Mouse (Mus musculus) ES-E14 (cell line): Measurements from ENCODE around the gene Itfg2.

Source experiments
- HCFC1 ChIP-seq: IDR thresholded peaks from 2 replicates; pipeline ENCODE4 v1.6.1; 2012; ENCODE audit warnings: low read length, inconsistent platforms, borderline replicate concordance; ENCODE audit not compliant: insufficient read depth
- MAFK ChIP-seq: IDR thresholded peaks from 2 replicates; pipeline ENCODE4 v1.6.1; 2014; ENCODE audit warnings: mild to moderate bottlenecking, low read depth, low read length, inconsistent platforms; ENCODE audit not compliant: insufficient read depth
- ZNF384 ChIP-seq: IDR thresholded peaks from 2 replicates; pipeline ENCODE4 v1.6.1; 2012; ENCODE audit warnings: low read depth, low read length, inconsistent platforms

- TF ChIP-seq HCFC1, result no peak
- TF ChIP-seq MAFK, result no peak
- TF ChIP-seq ZNF384, result no peak
Measured at GRCm38 (mm10) chr6:128436356-128437005, 11.8 kb upstream of the Itfg2 start.
